Mouse (Mus musculus): Measurements from ENCODE around the gene Uqcc1. TPM values are rescaled to one million over a fixed set of nuclear protein-coding genes. Genes with fewer than 3 reads are reported as not detected.
A peak's percentile ranks its signal among the peaks of the same experiment; 100 is the strongest.

The Uqcc1 gene
- total RNA-seq, 1 experiment from 2014 or later: 141 TPM

- peak; percentile 30 for DNase-seq
Observed at GRCm38 (mm10) chr2:155816179-155816578, 113.9 kb downstream of the Uqcc1 start.

- DNase-seq: no peak
Observed at GRCm38 (mm10) chr2:155814829-155815228, 115.3 kb downstream of the Uqcc1 start.

- DNase-seq: no peak
Observed at GRCm38 (mm10) chr2:155812637-155813036, 117.5 kb downstream of the Uqcc1 start.

- DNase-seq: peak; percentile 91
Observed at GRCm38 (mm10) chr2:155811821-155812396, 118.2 kb downstream of the Uqcc1 start.

GRCm38 (mm10) chr2:155809620-155810019 lies 120.5 kb downstream of the Uqcc1 start:
- peak; percentile 65 for DNase-seq

- DNase-seq: no peak
Observed at GRCm38 (mm10) chr2:155807408-155807807, 122.7 kb downstream of the Uqcc1 start.

GRCm38 (mm10) chr2:155806548-155806947 lies 123.6 kb downstream of the Uqcc1 start:
- peak; percentile 89 for DNase-seq

DNA sequence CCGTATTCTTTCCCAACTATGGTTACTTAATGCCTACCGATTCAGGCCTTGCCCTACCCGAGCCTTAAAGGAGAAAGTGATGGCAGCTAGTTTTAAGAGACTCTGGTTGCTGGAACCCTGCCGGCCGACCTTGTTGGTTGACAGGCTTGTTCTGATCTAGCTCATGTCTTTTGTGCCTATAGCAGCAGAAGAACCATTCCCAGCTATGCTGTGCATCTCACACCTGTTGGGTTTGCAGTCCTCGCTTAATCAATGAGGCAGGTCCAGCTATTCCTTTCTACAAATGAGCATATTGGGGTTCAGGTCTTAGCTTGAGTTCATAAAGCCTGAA lies 124.2 kb downstream of the Uqcc1 start:
- DNase-seq: no peak

- DNase-seq: peak; percentile 92
Observed at GRCm38 (mm10) chr2:155805231-155805924, 124.7 kb downstream of the Uqcc1 start.

- no peak for DNase-seq
Observed at GRCm38 (mm10) chr2:155804053-155804452, 126.1 kb downstream of the Uqcc1 start.

GRCm38 (mm10) chr2:155802761-155803160 lies 127.3 kb downstream of the Uqcc1 start:
- DNase-seq: peak; percentile 45

- DNase-seq: no peak
Observed at GRCm38 (mm10) chr2:155798613-155799012, 131.5 kb downstream of the Uqcc1 start.

Other genes starting within 250 kb of the Uqcc1 start
- gene Trpc4ap, start 237.9 kb downstream of the Uqcc1 start, total RNA-seq (2021): 110 and 124 TPM in 2 replicates
- gene Edem2, start 200.8 kb downstream of the Uqcc1 start, total RNA-seq (2021): 35.1 and 37.9 TPM in 2 replicates
- gene Gm17581, start 194.4 kb downstream of the Uqcc1 start, total RNA-seq (2021): not detected in 2 replicates
- gene Procr, start 179.2 kb downstream of the Uqcc1 start, total RNA-seq (2021): 38.3 and 52.9 TPM in 2 replicates
- gene Mmp24, start 155.0 kb downstream of the Uqcc1 start, total RNA-seq (2021): 2.6 and 3.4 TPM in 2 replicates
- 81.1 and 87.2 TPM in 2 replicates for gene BC029722, start 110.9 kb downstream of the Uqcc1 start, total RNA-seq (2021)
- 113 and 133 TPM in 2 replicates for gene Eif6, start 103.4 kb downstream of the Uqcc1 start, total RNA-seq (2021)
- not detected in 2 replicates for gene Fam83c, start 95.5 kb downstream of the Uqcc1 start, total RNA-seq (2021)
- gene Gm15557, start 10.4 kb upstream of the Uqcc1 start, total RNA-seq (2021): not detected in 2 replicates
- gene Gdf5, start 15.1 kb upstream of the Uqcc1 start, total RNA-seq (2021): 1.1 and 1.8 TPM in 2 replicates
- 13.1 and 14.9 TPM in 2 replicates for gene Cep250, start 26.1 kb upstream of the Uqcc1 start, total RNA-seq (2021)
- 2.9 and 4.0 TPM in 2 replicates for gene 6430550D23Rik, start 77.7 kb upstream of the Uqcc1 start, total RNA-seq (2021)
- 179 and 180 TPM in 2 replicates for gene Ergic3, start 77.7 kb upstream of the Uqcc1 start, total RNA-seq (2021)
- not detected in 2 replicates for gene Fer1l4, start 122.6 kb upstream of the Uqcc1 start, total RNA-seq (2021)
- gene Spag4, start 134.9 kb upstream of the Uqcc1 start, total RNA-seq (2021): 4.2 and 6.0 TPM in 2 replicates
- gene Cpne1, start 181.7 kb upstream of the Uqcc1 start, total RNA-seq (2021): 42.4 and 48.1 TPM in 2 replicates
- 30.4 and 32.4 TPM in 2 replicates for gene Rbm12, start 181.7 kb upstream of the Uqcc1 start, total RNA-seq (2021)
- gene Gm28036, start 196.8 kb upstream of the Uqcc1 start, total RNA-seq (2021): 18.3 and 23.2 TPM in 2 replicates
- gene Romo1, start 213.7 kb upstream of the Uqcc1 start, total RNA-seq (2021): 378 and 386 TPM in 2 replicates
- gene Nfs1, start 213.9 kb upstream of the Uqcc1 start, total RNA-seq (2021): 71.2 and 77.5 TPM in 2 replicates
- 338 and 382 TPM in 2 replicates for gene Rbm39, start 249.9 kb upstream of the Uqcc1 start, total RNA-seq (2021)